In the genomic region with DNA sequence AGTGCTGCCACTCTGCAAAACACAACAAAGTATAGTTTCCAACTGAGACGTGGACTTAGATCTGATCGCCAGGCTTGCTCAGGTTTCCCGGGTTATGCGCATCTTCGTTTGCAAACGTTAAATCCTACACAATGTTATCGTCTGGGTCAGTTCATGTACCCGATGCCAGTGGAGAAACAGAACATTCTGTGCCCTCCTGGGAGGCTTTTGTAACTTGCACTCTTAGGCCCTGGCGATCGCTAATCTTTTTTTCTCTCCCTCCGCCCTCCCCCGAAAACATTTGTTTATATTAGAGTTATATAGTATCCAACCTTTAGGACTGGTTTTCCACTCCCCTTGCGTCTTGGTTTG, we compare ENCODE assay signal across 10 mouse cellular contexts. TPM values are rescaled to one million over a fixed set of nuclear protein-coding genes. Genes with fewer than 3 reads are reported as not detected.
DNase-seq lines count a peak whose midpoint lies in the region; ATAC-seq and TF ChIP-seq lines count a peak whose summit lies in the region.
"Had no signal": no experiment of that assay in that cellular context is flagged by ENCODE, and none has a peak within 500 bp of the region (broad histone marks: within the 10 kb centered on the region; RNA-seq: fewer than 3 reads in every experiment).

No protein-coding gene starts in this region.

- WGBS in kidney, embryonic 14.5 days, result 9% methylated on average over 13 of the region's 13 CpGs
- WGBS in embryonic facial prominence, embryonic 14.5 days, result 10% methylated on average over 13 of the region's 13 CpGs
- WGBS in hindbrain, postnatal 0 days, result 9% methylated on average over 13 of the region's 13 CpGs
- 8% methylated on average over 13 of the region's 13 CpGs for WGBS in midbrain, embryonic 14.5 days

- H3K9ac ChIP-seq in kidney, embryonic 14.5 days (ENCODE audit: low read depth, low read length), result no peak overlapping the region; the same call in 1 of the 2 replicates
- H3K9ac ChIP-seq in embryonic facial prominence, embryonic 14.5 days (ENCODE audit: low read depth, low read length), result peak overlapping the region; percentile 66; the same call in 1 of the 2 replicates
- no peak overlapping the region for H3K9ac ChIP-seq in hindbrain, postnatal 0 days (replicated peaks; ENCODE audit: low read length)
- 0 out of 2 replicates have a peak overlapping the region, but pooled peaks have one; percentile 36 for H3K9ac ChIP-seq in midbrain, embryonic 14.5 days (replicated peaks; ENCODE audit: low read length)

- 0 out of 2 replicates have a peak, but pooled peaks have one; percentile 4 for ATAC-seq in kidney, embryonic 14.5 days (ENCODE audit: low FRiP score, low TSS enrichment)
- no peak for ATAC-seq in embryonic facial prominence, embryonic 14.5 days (ENCODE audit: low read depth)
- ATAC-seq in hindbrain, postnatal 0 days, result no peak
- no peak for ATAC-seq in midbrain, embryonic 14.5 days (ENCODE audit: low FRiP score, low TSS enrichment)

- no peaks in the 10 kb centered on the region for H3K36me3 ChIP-seq in kidney, embryonic 14.5 days (ENCODE audit: control insufficient read depth, insufficient read depth, low read length)
- no peaks in the 10 kb centered on the region for H3K36me3 ChIP-seq in embryonic facial prominence, embryonic 14.5 days (ENCODE audit: control insufficient read depth, insufficient read depth, low read length)
- H3K36me3 ChIP-seq in hindbrain, postnatal 0 days (ENCODE audit: insufficient read depth, low read length), result no peaks in the 10 kb centered on the region
- H3K36me3 ChIP-seq in midbrain, embryonic 14.5 days (ENCODE audit: control insufficient read depth, insufficient read depth, low read length), result no peaks in the 10 kb centered on the region

- H3K9me3 ChIP-seq in kidney, embryonic 14.5 days (ENCODE audit: control insufficient read depth, low read length), result no peaks in the 10 kb centered on the region
- no peaks in the 10 kb centered on the region for H3K9me3 ChIP-seq in embryonic facial prominence, embryonic 14.5 days (ENCODE audit: control insufficient read depth, low read length)
- no peaks in the 10 kb centered on the region for H3K9me3 ChIP-seq in hindbrain, postnatal 0 days (ENCODE audit: low read length)
- no peaks in the 10 kb centered on the region for H3K9me3 ChIP-seq in midbrain, embryonic 14.5 days (ENCODE audit: control insufficient read depth, low read length)

- peak overlapping the region; percentile 51 for H3K4me3 ChIP-seq in kidney, embryonic 14.5 days (ENCODE audit: low read length)
- peak overlapping the region; percentile 48 for H3K4me3 ChIP-seq in embryonic facial prominence, embryonic 14.5 days (ENCODE audit: low read depth, low read length)
- peak overlapping the region; percentile 33 for H3K4me3 ChIP-seq in hindbrain, postnatal 0 days (ENCODE audit: low read length)
- H3K4me3 ChIP-seq in midbrain, embryonic 14.5 days (replicated peaks; ENCODE audit: low read depth, low read length), result peak overlapping the region; percentile 39

- intact Hi-C loops in left cerebral cortex, postnatal 10 days (cut with DNase I), result no loop called here

- DNase-seq in kidney, postnatal 14 days, result no peak
- DNase-seq in embryonic facial prominence, embryonic 14.5 days (ENCODE audit: low spot score), result no peak
- DNase-seq in hindbrain, postnatal 0 days (ENCODE audit: low spot score), result no peak
- DNase-seq in midbrain, embryonic 14.5 days, result no peak
- no peak for DNase-seq in left cerebral cortex, postnatal 10 days (ENCODE audit: extremely low spot score in 1 of 2, low spot score in 2 of 2)
- DNase-seq in frontal cortex, postnatal 25 days (ENCODE audit: low spot score in 2 of 2), result no peak
- DNase-seq in spleen, postnatal 14 days (ENCODE audit: low spot score in 2 of 2), result no peak
- DNase-seq: gastrocnemius, postnatal 25 days had no signal

- H3K4me1 ChIP-seq in kidney, embryonic 14.5 days (ENCODE audit: control insufficient read depth, insufficient read depth, low read length), result peaks cover 9% of the 10 kb centered on the region; the same call in 1 of the 2 replicates
- no peaks in the 10 kb centered on the region for H3K4me1 ChIP-seq in embryonic facial prominence, embryonic 14.5 days (ENCODE audit: control insufficient read depth, insufficient read depth, low read length)
- peaks cover 6% of the 10 kb centered on the region; the same call in 1 of the 2 replicates for H3K4me1 ChIP-seq in hindbrain, postnatal 0 days (ENCODE audit: insufficient read depth, low read length)
- H3K4me1 ChIP-seq in midbrain, embryonic 14.5 days (ENCODE audit: control insufficient read depth, insufficient read depth, low read length), result peaks cover 11% of the 10 kb centered on the region

- peaks cover 42% of the 10 kb centered on the region for H3K27me3 ChIP-seq in kidney, embryonic 14.5 days (ENCODE audit: control insufficient read depth, insufficient read depth, low read length)
- H3K27me3 ChIP-seq in embryonic facial prominence, embryonic 14.5 days (replicated peaks; ENCODE audit: control insufficient read depth, insufficient read depth, low read length), result peaks cover 48% of the 10 kb centered on the region
- H3K27me3 ChIP-seq in hindbrain, postnatal 0 days (ENCODE audit: insufficient read depth, low read length), result peaks cover 51% of the 10 kb centered on the region
- H3K27me3 ChIP-seq in midbrain, embryonic 14.5 days (ENCODE audit: control insufficient read depth, insufficient read depth, low read length), result peaks cover 48% of the 10 kb centered on the region

- TF ChIP-seq CTCF in hindbrain, postnatal 0 days (IDR thresholded peaks at IDR 0.05; ENCODE audit: low read depth), result no peak

- no peak overlapping the region for H3K27ac ChIP-seq in kidney, embryonic 14.5 days (ENCODE audit: low read depth, low read length)
- no peak overlapping the region for H3K27ac ChIP-seq in embryonic facial prominence, embryonic 14.5 days (replicated peaks; ENCODE audit: low read depth, low read length)
- H3K27ac ChIP-seq in hindbrain, postnatal 0 days, result no peak overlapping the region
- H3K27ac ChIP-seq in midbrain, embryonic 14.5 days (replicated peaks; ENCODE audit: low read depth, low read length), result no peak overlapping the region

- H3K4me2 ChIP-seq in kidney, embryonic 14.5 days (replicated peaks; ENCODE audit: low read depth, low read length), result peak overlapping the region; percentile 82
- peak overlapping the region; percentile 69 for H3K4me2 ChIP-seq in embryonic facial prominence, embryonic 14.5 days (ENCODE audit: low read depth, low read length)
- H3K4me2 ChIP-seq in hindbrain, postnatal 0 days (ENCODE audit: low read depth, low read length), result peak overlapping the region; percentile 62
- H3K4me2 ChIP-seq in midbrain, embryonic 14.5 days (ENCODE audit: low read length), result peak overlapping the region; percentile 74

RNA-seq across cellular contexts. Expression of gene Ripk4, which starts 0.4 kb away (rescaled TPM):
- 4.6 and 7.7 TPM in 2 replicates for polyA plus RNA-seq in kidney, embryonic 14.5 days (2014; fragmentation: Nextera tagmentation; extraction: Ambion mirVana)
- 11.1 and 13.8 TPM in 2 replicates for polyA plus RNA-seq in embryonic facial prominence, embryonic 14.5 days (2014; fragmentation: Nextera tagmentation; extraction: Ambion mirVana)
- total RNA-seq in hindbrain, postnatal 0 days (2014; rRNA removed), result 0.25 and 1.4 TPM in 2 replicates
- 0.53 and 0.69 TPM in 2 replicates for polyA plus RNA-seq in hindbrain, postnatal 0 days (2015; fragmentation: Nextera tagmentation; extraction: Ambion mirVana)
- polyA plus RNA-seq in midbrain, embryonic 14.5 days (2014; fragmentation: Nextera tagmentation; extraction: Ambion mirVana), result 0.41 and 0.51 TPM in 2 replicates
- under 1 TPM in 1 of 2 experiments, not detected in 1; 0.30 TPM for total RNA-seq in left cerebral cortex, postnatal 10 days (2021)
- total RNA-seq: gastrocnemius, postnatal 25 days; MEL had no signal

Comparison
In these comparisons a context has a peak if more than half of its experiments do, and no peak if none do; other contexts are left out.
1. H3K9ac ChIP-seq: peak in embryonic facial prominence, embryonic 14.5 days (single experiment) and midbrain, embryonic 14.5 days (single experiment); none in kidney, embryonic 14.5 days (single experiment) and hindbrain, postnatal 0 days (single experiment).
2. Peak in every context shown above with its lines, with median percentiles within 50 percentile points of each other: H3K4me2 ChIP-seq and H3K4me3 ChIP-seq.